Mouse (Mus musculus) midbrain, embryonic 10.5 days (tissue): ENCODE measurements around the gene Rrp15. TPM values are rescaled to one million over a fixed set of nuclear protein-coding genes. Genes with fewer than 3 reads are reported as not detected.
"Not testable (repeated sequence)": the region's sequence is repeated elsewhere in the genome, so short reads cannot be mapped to it uniquely, and the experiment has no call there.

Experiments used
- DNase-seq: peaks from one replicate; pipeline ENCODE4 v3.0.0-alpha.2; 2017; ENCODE audit warnings: low spot score
- H3K27ac ChIP-seq: fragments of 300-500 bp; sonication (generic); replicated peaks from 2 replicates; pipeline ENCODE4 v1.5.1; 2016; ENCODE audit warnings: mild to moderate bottlenecking
- H3K27me3 ChIP-seq: fragments of 300-500 bp; sonication (generic); 2 replicates; pipeline ENCODE4 v1.6.1; 2016; ENCODE audit warnings: low read depth, mild to moderate bottlenecking; ENCODE audit not compliant: poor library complexity, severe bottlenecking
- H3K36me3 ChIP-seq: fragments of 300-500 bp; sonication (generic); 2 replicates; pipeline ENCODE4 v1.6.1; 2016; ENCODE audit warnings: mild to moderate bottlenecking, moderate library complexity
- H3K4me1 ChIP-seq: fragments of 300-500 bp; sonication (generic); 2 replicates; pipeline ENCODE4 v1.6.1; 2016
- H3K4me3 ChIP-seq: fragments of 300-500 bp; sonication (generic); 2 replicates; pipeline ENCODE4 v1.5.1; 2016; ENCODE audit warnings: mild to moderate bottlenecking, moderate library complexity
- H3K9me3 ChIP-seq: fragments of 300-500 bp; sonication (generic); replicated peaks from 2 replicates; pipeline ENCODE4 v1.6.1; 2016; ENCODE audit warnings: mild to moderate bottlenecking
- WGBS: fragments of 180-500 bp; shearing (Covaris S2); methylation state at CpG from one replicate; pipeline ENCODE4 v1.1.7; 2016; 5-methylcytosine and 5-hydroxymethylcytosine counted together
- polyA plus RNA-seq: library from polyadenylated mRNA; unstranded; fragments of >200 nt; fragmentation: Nextera tagmentation; extraction: Ambion mirVana; gene quantifications from 2 replicates; pipeline ENCODE4 v1.2.1, GENCODE M21; 2016

Rrp15 gene
- 70.6 and 86.0 TPM in 2 replicates for polyA plus RNA-seq

DNA sequence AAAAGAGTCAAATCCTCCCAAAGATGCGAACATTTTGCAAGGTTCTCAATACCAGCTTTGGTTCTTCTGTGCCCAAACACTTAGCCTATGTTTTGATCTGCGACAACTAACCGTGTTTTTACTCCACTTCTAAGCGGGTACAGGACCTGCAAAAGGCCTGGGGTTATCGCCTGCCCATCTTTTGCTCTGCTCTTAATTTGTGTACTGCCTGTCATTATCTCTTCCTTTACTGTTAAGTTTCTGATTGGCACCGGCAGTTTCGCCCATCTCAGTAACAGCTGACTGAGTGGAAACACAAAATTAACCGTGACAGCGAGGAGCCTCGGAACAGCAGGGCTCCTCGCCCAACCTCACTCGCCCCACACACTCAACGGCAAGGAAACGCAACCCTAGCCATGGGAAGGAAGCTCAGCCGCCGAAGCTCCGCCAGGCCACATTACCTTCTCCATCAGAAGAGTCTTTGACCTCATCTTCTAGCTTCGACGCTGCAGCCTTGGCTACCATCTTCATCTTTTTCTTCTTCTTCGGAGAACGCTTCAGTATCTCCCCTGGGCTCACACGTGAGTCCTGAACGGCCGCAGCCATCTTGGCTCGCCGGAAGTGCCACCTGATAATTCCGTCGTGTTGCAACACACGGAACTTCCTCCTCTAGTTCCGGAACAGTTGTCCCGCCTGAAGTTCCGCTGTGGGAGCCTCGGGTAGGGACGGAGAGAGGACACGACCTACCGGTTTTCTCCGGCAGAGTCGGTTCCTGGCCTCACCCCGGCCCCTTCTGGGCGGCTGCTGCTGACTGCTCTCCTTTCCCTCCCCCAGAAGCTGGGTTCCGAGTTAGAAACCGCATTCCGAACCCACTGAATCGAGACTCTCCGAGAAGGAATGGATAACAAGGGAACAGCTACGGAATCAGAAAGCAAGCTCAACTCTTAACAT lies at the start of gene Rrp15:
Rrp15 (minus strand) TSS at position 635 of the 930 bp plus-strand sequence.
- Histone ChIP-seq H3K4me3 (peak within 1 kb of the TSS; percentile 82), H3K27ac (peak within 1 kb of the TSS; percentile 94), H3K27me3 (no peaks in the 10 kb centered on the region), H3K9me3 (no peaks in the 10 kb centered on the region), H3K36me3 (peaks cover 9% of the 10 kb centered on the region; the same call in 1 of the 2 replicates), H3K4me1 (peaks cover 19% of the 10 kb centered on the region)
- peak; percentile 91 for DNase-seq
- WGBS, result 1% methylated on average over 46 of the region's 46 CpGs

DNA sequence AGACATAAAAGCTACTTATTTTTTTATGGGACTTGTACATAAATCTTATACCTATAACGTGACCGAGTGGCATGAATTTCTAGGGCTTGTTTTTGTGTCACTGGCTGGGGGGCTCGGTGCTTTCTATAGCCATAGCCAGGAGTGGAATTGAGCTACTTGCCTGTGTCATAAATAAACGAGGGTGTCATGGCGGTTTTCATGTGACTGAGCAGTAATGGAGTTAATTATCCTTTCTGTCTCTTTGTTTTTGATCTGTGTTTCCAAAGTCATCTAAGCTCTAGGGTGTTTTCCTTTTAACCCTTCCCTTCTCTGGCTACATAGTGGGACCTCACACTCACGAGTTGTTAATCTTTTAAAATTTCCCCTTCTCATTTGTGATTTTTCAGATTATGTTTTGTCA lies 48.8 kb upstream of the Rrp15 start:
- no peak for DNase-seq
- Histone ChIP-seq H3K36me3 (no peaks in the 10 kb centered on the region), H3K27ac (no peak overlapping the region), H3K9me3 (no peaks in the 10 kb centered on the region), H3K4me3 (no peak overlapping the region), H3K4me1 (no peaks in the 10 kb centered on the region), H3K27me3 (no peaks in the 10 kb centered on the region)
- WGBS, result 70% methylated on average over 6 of the region's 6 CpGs

DNA sequence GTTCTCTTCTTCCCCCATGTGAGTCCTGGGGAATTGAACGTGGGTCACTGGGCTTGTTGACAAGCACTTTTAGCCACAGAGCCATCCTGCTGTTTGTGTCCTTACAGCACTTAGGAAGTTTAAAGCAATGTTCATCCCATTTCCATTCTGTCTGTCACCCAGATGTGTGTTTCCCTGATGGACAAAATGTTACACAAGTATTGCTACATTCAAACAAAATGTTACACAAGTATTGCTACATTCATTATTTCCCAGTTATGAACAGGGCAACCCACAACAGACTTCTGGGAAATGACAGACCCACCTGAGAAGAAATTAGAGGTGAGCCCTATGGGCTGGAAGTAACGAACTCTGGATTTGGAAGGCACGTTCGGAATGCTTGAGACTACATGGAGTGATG lies 36.2 kb upstream of the Rrp15 start:
- no peak overlapping the region for H3K4me3 ChIP-seq
- H3K9me3 ChIP-seq, result no peaks in the 10 kb centered on the region
- no peak overlapping the region for H3K27ac ChIP-seq
- no peak for DNase-seq
- H3K4me1 ChIP-seq, result no peaks in the 10 kb centered on the region
- H3K27me3 ChIP-seq, result no peaks in the 10 kb centered on the region
- 86% methylated on average over 4 of the region's 4 CpGs for WGBS
- no peaks in the 10 kb centered on the region for H3K36me3 ChIP-seq

DNA sequence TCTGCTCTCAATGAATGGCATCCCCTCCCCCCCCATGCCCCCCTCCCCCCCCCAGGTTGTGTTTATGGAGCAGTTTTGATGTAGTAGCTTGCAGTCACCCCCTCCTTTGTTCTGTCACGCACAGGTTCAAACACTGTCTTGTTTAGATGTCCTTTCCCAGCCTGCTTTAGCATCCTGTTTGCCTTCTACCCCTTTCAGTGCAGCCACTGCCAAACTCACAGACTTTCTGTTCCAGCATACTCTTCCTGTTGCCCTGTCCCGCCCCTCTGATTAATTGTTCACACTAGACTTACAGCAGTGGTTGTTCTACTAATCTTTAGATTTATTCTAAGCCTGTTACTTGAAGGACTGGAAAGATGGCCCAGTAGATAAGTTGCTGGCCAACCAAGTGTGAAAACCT lies 31.7 kb upstream of the Rrp15 start:
- H3K9me3 ChIP-seq, result no peaks in the 10 kb centered on the region
- DNase-seq, result no peak
- H3K36me3 ChIP-seq, result no peaks in the 10 kb centered on the region
- H3K27ac ChIP-seq, result no peak overlapping the region
- H3K4me3 ChIP-seq, result no peak overlapping the region
- H3K4me1 ChIP-seq, result no peaks in the 10 kb centered on the region
- H3K27me3 ChIP-seq, result no peaks in the 10 kb centered on the region
- 69% methylated on average over 2 of the region's 2 CpGs for WGBS

DNA sequence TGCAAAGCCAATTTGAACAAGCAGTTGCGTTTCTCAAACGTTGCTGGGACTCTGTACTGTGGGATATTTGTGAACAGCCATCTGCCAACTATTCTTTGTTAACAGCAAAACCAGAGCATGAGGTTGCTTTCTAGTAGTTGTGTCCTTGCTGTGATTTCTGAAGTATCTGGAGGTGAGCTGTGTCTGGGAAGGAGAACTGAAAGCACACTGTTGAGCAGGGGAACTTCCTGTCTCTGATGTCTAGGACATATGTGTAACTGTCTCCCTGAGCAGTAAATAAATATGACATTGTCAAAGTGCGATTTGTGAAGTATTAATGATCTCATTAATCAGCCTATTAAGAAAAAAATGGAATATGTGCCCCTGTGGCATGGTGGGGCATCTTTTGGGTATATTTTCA lies 24.0 kb upstream of the Rrp15 start:
- no peaks in the 10 kb centered on the region for H3K9me3 ChIP-seq
- no peaks in the 10 kb centered on the region for H3K4me1 ChIP-seq
- no peak overlapping the region for H3K27ac ChIP-seq
- 81% methylated on average over 3 of the region's 3 CpGs for WGBS
- DNase-seq, result no peak
- H3K36me3 ChIP-seq, result no peaks in the 10 kb centered on the region
- no peaks in the 10 kb centered on the region for H3K27me3 ChIP-seq
- H3K4me3 ChIP-seq, result no peak overlapping the region

DNA sequence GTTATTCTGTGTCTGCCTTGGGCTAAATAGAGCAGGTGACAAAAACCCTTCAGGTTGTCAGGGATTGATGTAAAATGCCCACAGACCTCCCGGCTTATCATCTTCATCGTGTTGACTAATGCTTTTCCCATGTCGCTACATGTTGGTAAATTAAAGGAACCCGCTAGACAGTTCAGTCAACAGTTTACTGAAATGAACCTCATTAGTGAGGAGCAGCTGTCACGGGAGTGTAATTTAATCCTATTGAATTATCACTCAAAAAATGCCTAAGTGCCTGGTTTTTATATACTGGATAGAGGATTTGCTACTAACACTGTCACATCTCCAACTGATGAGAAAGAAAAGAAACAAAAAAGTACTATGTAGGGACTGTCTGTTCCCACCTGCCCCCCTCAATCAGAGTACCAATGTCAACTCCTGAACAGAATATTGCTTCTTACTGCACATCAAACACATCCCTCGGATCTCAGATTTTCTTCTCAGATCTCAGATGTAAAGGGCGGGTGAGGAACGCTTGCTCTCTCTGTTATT lies 23.5 kb upstream of the Rrp15 start:
- H3K9me3 ChIP-seq, result no peaks in the 10 kb centered on the region
- 88% methylated on average over 8 of the region's 8 CpGs for WGBS
- H3K27ac ChIP-seq, result no peak overlapping the region
- no peak overlapping the region for H3K4me3 ChIP-seq
- H3K27me3 ChIP-seq, result no peaks in the 10 kb centered on the region
- no peak for DNase-seq
- no peaks in the 10 kb centered on the region for H3K4me1 ChIP-seq
- no peaks in the 10 kb centered on the region for H3K36me3 ChIP-seq

DNA sequence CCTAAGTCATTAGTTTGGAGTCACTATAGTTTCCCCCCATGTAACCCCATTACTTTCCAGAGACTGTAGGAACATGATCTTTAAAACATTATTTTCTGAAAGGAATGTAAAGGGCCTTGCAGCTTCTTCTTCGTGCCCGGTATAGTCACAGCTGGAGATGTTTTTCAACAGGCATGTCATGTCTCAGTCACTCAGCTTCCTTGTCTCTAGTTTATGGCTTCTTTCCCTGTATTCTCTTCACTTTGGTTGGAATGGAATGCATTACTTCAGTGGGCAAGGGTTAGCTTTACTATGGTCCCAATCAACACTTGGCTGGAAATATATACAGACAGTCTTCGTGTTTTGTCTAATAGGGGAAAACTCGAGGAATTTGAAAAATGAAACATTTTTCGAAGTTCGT lies 22.8 kb upstream of the Rrp15 start:
- no peak for DNase-seq
- Histone ChIP-seq H3K36me3 (no peaks in the 10 kb centered on the region), H3K27me3 (no peaks in the 10 kb centered on the region), H3K27ac (no peak overlapping the region), H3K4me1 (no peaks in the 10 kb centered on the region), H3K9me3 (no peaks in the 10 kb centered on the region), H3K4me3 (no peak overlapping the region)
- WGBS, result 89% methylated on average over 6 of the region's 6 CpGs

DNA sequence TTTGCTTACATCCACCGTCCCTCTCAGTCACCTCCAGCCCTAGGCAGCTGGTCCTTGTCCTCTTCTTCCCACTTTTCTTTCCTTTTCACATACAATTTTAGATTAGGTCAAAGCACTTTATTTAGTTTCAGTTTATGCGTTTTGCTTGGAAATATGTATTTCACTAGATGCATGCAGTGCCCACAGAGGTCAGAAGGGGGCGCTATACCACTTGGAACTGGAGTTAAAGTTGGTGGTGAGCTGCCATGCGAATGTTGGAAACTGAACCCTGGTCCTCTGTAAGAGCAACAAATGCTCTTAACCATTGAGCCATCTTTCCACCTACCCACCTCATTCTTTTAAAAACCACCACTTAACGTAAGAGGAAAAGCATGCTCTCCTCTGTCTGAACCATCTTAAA lies 21.5 kb upstream of the Rrp15 start:
- 76% methylated on average over 5 of the region's 5 CpGs for WGBS
- H3K4me1 ChIP-seq, result no peaks in the 10 kb centered on the region
- H3K27me3 ChIP-seq, result no peaks in the 10 kb centered on the region

DNA sequence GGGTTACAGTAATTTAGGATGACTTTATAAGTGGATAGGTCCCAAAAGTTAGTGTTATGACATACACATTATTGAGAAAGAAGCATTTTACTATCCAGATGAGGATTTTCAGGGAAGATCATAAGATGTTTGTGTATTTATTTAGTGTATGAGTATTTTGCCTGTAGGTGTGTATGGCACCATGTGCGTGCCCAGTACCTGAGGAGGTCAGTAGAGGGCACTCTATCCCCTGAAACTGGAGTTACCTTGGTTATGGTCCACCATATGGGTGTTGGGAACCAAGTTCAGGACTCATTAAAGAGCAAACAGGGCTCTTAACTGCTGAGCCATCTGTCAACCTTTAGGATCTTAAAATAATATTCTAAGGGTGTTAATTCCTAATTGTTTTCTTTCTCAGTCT lies 19.2 kb upstream of the Rrp15 start:
- WGBS, result 93% methylated on average over 1 of the region's 1 CpGs
- DNase-seq, result no peak
- H3K4me1 ChIP-seq, result no peaks in the 10 kb centered on the region
- no peaks in the 10 kb centered on the region for H3K27me3 ChIP-seq
- no peaks in the 10 kb centered on the region for H3K36me3 ChIP-seq
- H3K9me3 ChIP-seq, result no peaks in the 10 kb centered on the region
- H3K27ac ChIP-seq, result no peak overlapping the region
- no peak overlapping the region for H3K4me3 ChIP-seq

More for the DNA sequence above, 21.5 kb upstream of the Rrp15 start:
- H3K27ac ChIP-seq, result no peak overlapping the region
- no peaks in the 10 kb centered on the region for H3K9me3 ChIP-seq
- no peak overlapping the region for H3K4me3 ChIP-seq
- no peaks in the 10 kb centered on the region for H3K36me3 ChIP-seq
- DNase-seq, result no peak

DNA sequence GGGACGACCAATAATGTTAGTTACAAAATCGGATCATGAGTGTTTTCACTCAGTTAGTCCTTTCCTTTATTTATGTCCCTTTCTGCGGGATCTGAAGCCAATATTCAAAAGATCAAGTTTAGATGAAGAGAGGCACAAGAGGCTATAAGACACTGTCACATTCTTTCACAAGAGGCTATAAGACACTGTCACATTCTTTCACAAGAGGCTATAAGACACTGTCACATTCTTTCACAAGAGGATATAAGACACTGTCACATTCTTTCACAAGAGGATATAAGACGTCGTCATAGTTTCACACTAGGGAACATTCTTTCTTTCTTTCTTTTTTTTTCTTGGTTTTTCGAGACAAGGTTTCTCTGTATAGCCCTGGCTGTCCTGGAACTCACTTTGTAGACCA lies 14.3 kb upstream of the Rrp15 start:
- H3K36me3 ChIP-seq, H3K4me1 ChIP-seq, DNase-seq, H3K27ac ChIP-seq, H3K9me3 ChIP-seq, H3K27me3 ChIP-seq, H3K4me3 ChIP-seq: not testable (repeated sequence)
- WGBS, result 81% methylated on average over 6 of the region's 6 CpGs

DNA sequence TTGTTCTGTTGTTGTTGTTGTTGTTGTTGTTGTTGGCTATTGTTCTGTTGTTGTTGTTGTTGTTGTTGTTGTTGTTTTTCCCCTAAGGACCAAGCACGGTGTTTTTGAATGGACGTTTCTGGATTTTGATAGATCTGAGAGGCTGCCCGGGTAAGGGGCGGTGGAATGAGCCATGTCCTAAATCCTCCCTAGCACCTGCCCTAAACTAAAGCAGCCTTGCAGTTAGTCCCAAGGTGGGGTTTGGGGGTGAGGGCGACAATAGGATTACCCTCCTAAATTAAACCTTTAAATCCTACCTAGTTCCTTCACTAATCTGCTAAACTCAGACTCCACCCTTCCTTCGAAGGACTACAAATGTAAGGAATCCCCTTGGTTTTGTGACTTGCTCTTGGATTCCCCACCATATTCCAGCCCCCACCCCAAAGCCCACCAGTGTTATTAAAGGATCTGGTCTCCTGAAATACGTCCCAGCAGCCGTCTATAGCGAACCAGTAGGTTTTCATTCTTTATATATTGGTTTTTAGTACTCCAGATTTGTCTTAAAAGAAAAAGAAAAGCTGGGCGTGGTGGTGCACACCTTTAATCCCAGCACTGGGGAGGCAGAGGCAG lies 621 bp upstream of the Rrp15 start:
- peak overlapping the region; percentile 82 for H3K4me3 ChIP-seq
- no peaks in the 10 kb centered on the region for H3K27me3 ChIP-seq
- H3K4me1 ChIP-seq, result peaks cover 19% of the 10 kb centered on the region
- DNase-seq, result peak; percentile 16
- 37% methylated on average over 10 of the region's 10 CpGs for WGBS
- H3K27ac ChIP-seq, result peak overlapping the region; percentile 94
- no peaks in the 10 kb centered on the region for H3K9me3 ChIP-seq
- H3K36me3 ChIP-seq, result peaks cover 9% of the 10 kb centered on the region; the same call in 1 of the 2 replicates

DNA sequence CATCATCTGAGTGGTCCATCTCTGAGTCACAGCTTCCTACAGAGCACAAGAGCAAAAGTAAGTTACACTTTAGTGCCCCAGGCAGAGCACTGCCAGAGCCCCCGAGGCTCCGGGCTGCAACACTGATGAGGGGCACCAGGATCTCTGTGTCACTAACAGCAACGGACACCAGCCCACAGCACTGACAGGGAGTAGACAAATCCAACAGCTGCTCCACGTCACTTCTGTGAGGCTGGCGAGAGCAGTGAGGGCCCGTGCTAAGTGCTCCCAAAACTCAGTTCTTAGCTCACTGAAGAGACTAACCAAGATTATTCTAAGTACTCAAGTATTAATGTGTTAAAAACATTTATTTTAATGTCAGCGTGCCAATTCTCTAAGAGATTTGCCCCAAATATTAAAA lies 9.3 kb downstream of the Rrp15 start:
- 92% methylated on average over 7 of the region's 7 CpGs for WGBS
- no peak overlapping the region for H3K27ac ChIP-seq
- no peaks in the 10 kb centered on the region for H3K4me1 ChIP-seq
- no peak overlapping the region for H3K4me3 ChIP-seq
- peaks cover 48% of the 10 kb centered on the region for H3K36me3 ChIP-seq
- no peaks in the 10 kb centered on the region for H3K27me3 ChIP-seq
- H3K9me3 ChIP-seq, result no peaks in the 10 kb centered on the region
- DNase-seq, result no peak

DNA sequence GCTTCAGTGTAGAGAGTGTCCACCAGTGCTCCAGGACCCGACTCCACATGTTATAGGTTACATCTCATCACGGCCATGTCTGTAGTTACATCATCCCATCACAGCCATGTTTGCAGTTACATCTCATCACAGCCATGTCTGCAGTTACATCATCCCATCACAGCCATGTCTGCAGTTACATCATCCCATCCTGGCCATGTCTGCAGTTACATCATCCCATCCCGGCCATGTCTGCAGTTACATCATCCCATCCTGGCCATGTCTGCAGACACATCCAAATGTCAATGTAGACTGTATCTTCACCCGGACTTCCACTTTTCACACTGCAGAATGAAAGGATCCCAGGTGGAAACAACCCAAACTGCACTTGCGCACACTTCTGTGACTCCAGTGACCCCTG lies 13.6 kb downstream of the Rrp15 start:
- 94% methylated on average over 5 of the region's 5 CpGs for WGBS

More for the DNA sequence above, 13.6 kb downstream of the Rrp15 start:
- no peaks in the 10 kb centered on the region for H3K4me1 ChIP-seq
- H3K27me3 ChIP-seq, result no peaks in the 10 kb centered on the region
- no peak overlapping the region for H3K27ac ChIP-seq
- no peaks in the 10 kb centered on the region for H3K9me3 ChIP-seq
- H3K4me3 ChIP-seq, result no peak overlapping the region
- no peak for DNase-seq
- H3K36me3 ChIP-seq, result peaks cover 66% of the 10 kb centered on the region
